Comparison of ENCODE assay signal across 16 mouse cellular contexts in the genomic region with DNA sequence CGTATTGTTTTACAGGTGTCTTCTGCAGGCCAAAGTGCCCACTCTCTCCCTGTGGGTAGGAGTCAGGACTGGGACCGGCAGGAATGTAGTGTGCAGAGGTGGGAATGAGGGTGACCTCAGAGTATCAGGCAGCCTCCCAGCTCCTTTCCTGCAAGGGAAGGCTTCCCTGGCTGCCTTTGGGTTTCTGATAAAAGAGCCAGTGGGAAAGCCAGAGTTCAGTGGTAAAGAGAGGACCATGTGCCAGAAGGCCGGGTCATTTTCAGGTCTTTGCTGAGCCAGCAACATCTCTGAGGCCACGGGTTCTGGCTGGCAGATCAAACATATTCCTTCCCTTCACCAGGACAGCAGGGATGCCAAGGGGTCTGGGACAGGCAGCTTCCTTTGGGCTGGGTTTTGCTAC. TPM values are rescaled to one million over a fixed set of nuclear protein-coding genes. Genes with fewer than 3 reads are reported as not detected.
A peak's percentile ranks its signal among the peaks of the same experiment; 100 is the strongest.
DNase-seq lines count a peak whose midpoint lies in the region; ATAC-seq and TF ChIP-seq lines count a peak whose summit lies in the region.
"Had no signal": no experiment of that assay in that cellular context is flagged by ENCODE, and none has a peak within 500 bp of the region (broad histone marks: within the 10 kb centered on the region; RNA-seq: fewer than 3 reads in every experiment).

No protein-coding gene starts in this region.

- H3K27ac ChIP-seq in heart, adult 2 months, result peak overlapping the region; percentile 27
- H3K27ac ChIP-seq in lung, embryonic 15.5 days, result 0 out of 2 replicates have a peak overlapping the region, but pooled peaks have one; percentile 27
- peak overlapping the region; percentile 37 for H3K27ac ChIP-seq in heart, embryonic 16.5 days (ENCODE audit: low read length)
- H3K27ac ChIP-seq in stomach, embryonic 16.5 days (ENCODE audit: low read length), result no peak overlapping the region
- H3K27ac ChIP-seq: kidney, postnatal 0 days; macrophage had no signal

- TF ChIP-seq CTCF in heart, adult 2 months (IDR thresholded peaks at IDR 0.05), result no peak
- no peak for TF ChIP-seq CTCF in lung, adult 2 months (IDR thresholded peaks at IDR 0.05; ENCODE audit: insufficient read depth, low read length)

- no peak for TF ChIP-seq EP300 in heart, adult 2 months (IDR thresholded peaks at IDR 0.05; ENCODE audit: insufficient read depth, low read depth, low read length)

- H3K36me3 ChIP-seq in heart, adult 2 months (ENCODE audit: control insufficient read depth, insufficient read depth, low read length), result no peaks in the 10 kb centered on the region
- 0 out of 2 replicates have a peak, but pooled peaks cover 3% of the 10 kb centered on the region for H3K36me3 ChIP-seq in lung, embryonic 15.5 days
- H3K36me3 ChIP-seq in heart, embryonic 16.5 days (ENCODE audit: control insufficient read depth, insufficient read depth), result no peaks in the 10 kb centered on the region
- H3K36me3 ChIP-seq in stomach, embryonic 16.5 days (ENCODE audit: control insufficient read depth, insufficient read depth, low read length), result no peaks in the 10 kb centered on the region

- H3K9me3 ChIP-seq in lung, embryonic 15.5 days, result no peaks in the 10 kb centered on the region
- no peaks in the 10 kb centered on the region for H3K9me3 ChIP-seq in heart, embryonic 16.5 days (replicated peaks; ENCODE audit: control insufficient read depth, low read length)
- no peaks in the 10 kb centered on the region for H3K9me3 ChIP-seq in stomach, embryonic 16.5 days (replicated peaks; ENCODE audit: control insufficient read depth, low read length)

- no peak overlapping the region for H3K9ac ChIP-seq in heart, adult 2 months (ENCODE audit: low read depth, low read length)
- no peak overlapping the region for H3K9ac ChIP-seq in lung, embryonic 15.5 days
- no peak overlapping the region for H3K9ac ChIP-seq in heart, embryonic 16.5 days (ENCODE audit: low read length)
- peak overlapping the region; percentile 51; the same call in 1 of the 2 replicates for H3K9ac ChIP-seq in stomach, embryonic 16.5 days (ENCODE audit: low read length)

- H3K27me3 ChIP-seq in heart, adult 2 months (ENCODE audit: control insufficient read depth, insufficient read depth, low read length), result no peaks in the 10 kb centered on the region
- H3K27me3 ChIP-seq in lung, embryonic 15.5 days, result no peaks in the 10 kb centered on the region
- no peaks in the 10 kb centered on the region for H3K27me3 ChIP-seq in heart, embryonic 16.5 days (ENCODE audit: control insufficient read depth, insufficient read depth, low read length)
- H3K27me3 ChIP-seq in stomach, embryonic 16.5 days (ENCODE audit: control insufficient read depth, insufficient read depth, low read length), result no peaks in the 10 kb centered on the region

- H3K4me1 ChIP-seq in heart, adult 2 months (ENCODE audit: control insufficient read depth, insufficient read depth, low read length), result peaks cover 32% of the 10 kb centered on the region
- peaks cover 76% of the 10 kb centered on the region for H3K4me1 ChIP-seq in lung, embryonic 15.5 days
- H3K4me1 ChIP-seq in lung, adult 2 months (ENCODE audit: control insufficient read depth, insufficient read depth, low read length), result peaks cover 11% of the 10 kb centered on the region
- peaks cover 64% of the 10 kb centered on the region for H3K4me1 ChIP-seq in heart, embryonic 16.5 days (ENCODE audit: control insufficient read depth, insufficient read depth, low read length)
- H3K4me1 ChIP-seq in stomach, embryonic 16.5 days (ENCODE audit: control insufficient read depth, insufficient read depth, low read length), result peaks cover 36% of the 10 kb centered on the region

- TF ChIP-seq POLR2A in heart, adult 2 months (IDR thresholded peaks at IDR 0.05; ENCODE audit: insufficient read depth, low read depth, low read length), result no peak
- TF ChIP-seq POLR2A in lung, adult 2 months (IDR thresholded peaks at IDR 0.05; ENCODE audit: borderline replicate concordance, extremely low read depth, low read depth, low read length), result no peak

- H3K79me2 ChIP-seq in heart, adult 2 months (replicated peaks; ENCODE audit: control insufficient read depth, insufficient read depth, low read length), result no peaks in the 10 kb centered on the region

- no peak overlapping the region for H3K4me3 ChIP-seq in heart, adult 2 months
- no peak overlapping the region for H3K4me3 ChIP-seq in lung, embryonic 15.5 days
- no peak overlapping the region for H3K4me3 ChIP-seq in lung, adult 2 months (replicated peaks; ENCODE audit: extremely low read depth, low read depth, low read length)
- no peak overlapping the region for H3K4me3 ChIP-seq in heart, embryonic 16.5 days (ENCODE audit: low read length)
- no peak overlapping the region for H3K4me3 ChIP-seq in stomach, embryonic 16.5 days (replicated peaks; ENCODE audit: low read length)

- no peak overlapping the region for H3K4me2 ChIP-seq in lung, embryonic 15.5 days
- H3K4me2 ChIP-seq in heart, embryonic 16.5 days (ENCODE audit: low read depth, low read length), result no peak overlapping the region; the same call in 1 of the 2 replicates
- no peak overlapping the region for H3K4me2 ChIP-seq in stomach, embryonic 16.5 days (ENCODE audit: low read depth, low read length)

- 28% methylated on average over 4 of the region's 4 CpGs for WGBS in heart, adult 2 months
- 42% methylated on average over 4 of the region's 4 CpGs for WGBS in lung, embryonic 15.5 days
- WGBS in lung, adult 2 months, result 40% methylated on average over 4 of the region's 4 CpGs
- WGBS in heart, embryonic 16.5 days, result 30% methylated on average over 4 of the region's 4 CpGs
- WGBS in stomach, embryonic 16.5 days, result 62% methylated on average over 4 of the region's 4 CpGs

- no peak for ATAC-seq in lung, embryonic 15.5 days (ENCODE audit: borderline replicate concordance, extremely low read depth, low FRiP score, low TSS enrichment)
- ATAC-seq in heart, embryonic 16.5 days (replicated peaks; ENCODE audit: extremely low read depth, insufficient read depth, low FRiP score), result no peak
- ATAC-seq in stomach, embryonic 16.5 days (ENCODE audit: insufficient read depth, low FRiP score), result no peak
- ATAC-seq: activated CD4-positive, CD25-positive, alpha-beta regulatory T cell, adult 4 months had no signal

- intact Hi-C loops in heart, adult 2 months (cut with DNase I), result loop anchor here (2.0 kb wide), 1 partner anchor 14 kb away; no protein-coding TSS in a partner anchor

- DNase-seq in heart, adult 2 months, result peak in 1 of 2 experiments; percentile 48
- DNase-seq in heart, adult 8-10 months (ENCODE audit: low spot score), result no peak
- DNase-seq in lung, adult 2 months, result no peak
- DNase-seq in adrenal gland, adult 18-20 months (ENCODE audit: low spot score in 2 of 2), result no peak
- DNase-seq in embryo, embryonic 10.5 days (ENCODE audit: low spot score), result no peak
- DNase-seq: cerebellum, adult 9-10 months; right cerebral cortex, adult 18-20 months; thymus, adult 18-20 months had no signal

RNA-seq across cellular contexts. Expression of a gene that starts 5.0 kb away (rescaled TPM):
- 10 to 100 TPM; 29.7 to 33.7 TPM for total RNA-seq in heart, adult 2 months (2021)
- 104 and 135 TPM in 2 replicates for polyA plus RNA-seq in heart, adult 2 months (2012; rRNA removed)
- 10 to 100 TPM; 34.9 to 43.8 (median 37.4) TPM for total RNA-seq in heart, adult 8-10 months (2022)
- 54.5 and 64.1 TPM in 2 replicates for polyA plus RNA-seq in lung, embryonic 15.5 days (2015; fragmentation: Nextera tagmentation; extraction: Ambion mirVana)
- polyA plus RNA-seq in lung, adult 2 months (2012; rRNA removed), result 283 and 341 TPM in 2 replicates
- 31.5 and 46.1 TPM in 2 replicates for polyA plus RNA-seq in heart, embryonic 16.5 days (2015; fragmentation: Nextera tagmentation; extraction: Ambion mirVana)
- polyA plus RNA-seq in stomach, embryonic 16.5 days (2015; fragmentation: Nextera tagmentation; extraction: Ambion mirVana), result 18.9 and 22.5 TPM in 2 replicates
- total RNA-seq in adrenal gland, adult 18-20 months (2021), result 10 to 100 TPM; 10.3 to 54.2 TPM
- total RNA-seq: neutrophil, adult 5-6 weeks had no signal
- polyA plus RNA-seq: activated CD4-positive, CD25-positive, alpha-beta regulatory T cell, adult 4 months had no signal

RNA-seq across cellular contexts. Expression of a gene that starts 44.9 kb away (rescaled TPM):
- 1 to 10 TPM; 5.9 to 6.5 TPM for total RNA-seq in heart, adult 2 months (2021)
- polyA plus RNA-seq in heart, adult 2 months (2012; rRNA removed), result 11.1 and 14.2 TPM in 2 replicates
- 1 to 10 TPM; 6.3 to 8.1 (median 7.5) TPM for total RNA-seq in heart, adult 8-10 months (2022)
- polyA plus RNA-seq in lung, embryonic 15.5 days (2015; fragmentation: Nextera tagmentation; extraction: Ambion mirVana), result 31.5 and 33.1 TPM in 2 replicates
- polyA plus RNA-seq in lung, adult 2 months (2012; rRNA removed), result 10.5 and 13.8 TPM in 2 replicates
- polyA plus RNA-seq in heart, embryonic 16.5 days (2015; fragmentation: Nextera tagmentation; extraction: Ambion mirVana), result 22.1 and 24.0 TPM in 2 replicates
- polyA plus RNA-seq in stomach, embryonic 16.5 days (2015; fragmentation: Nextera tagmentation; extraction: Ambion mirVana), result 33.7 and 38.1 TPM in 2 replicates
- 1 to 10 TPM; 3.6 to 5.9 TPM for total RNA-seq in adrenal gland, adult 18-20 months (2021)
- total RNA-seq: neutrophil, adult 5-6 weeks had no signal

RNA-seq across cellular contexts. Expression of a gene that starts 44.9 kb away (rescaled TPM):
- under 1 TPM; 0.10 to 0.11 TPM for total RNA-seq in heart, adult 2 months (2021)
- polyA plus RNA-seq in heart, adult 2 months (2012; rRNA removed), result 0.45 and 0.47 TPM in 2 replicates
- under 1 TPM in 2 of 4 experiments, not detected in 2; 0.14 to 0.65 TPM for total RNA-seq in heart, adult 8-10 months (2022)
- 1.1 TPM in 2 replicates for polyA plus RNA-seq in lung, embryonic 15.5 days (2015; fragmentation: Nextera tagmentation; extraction: Ambion mirVana)
- 2.3 and 3.1 TPM in 2 replicates for polyA plus RNA-seq in lung, adult 2 months (2012; rRNA removed)
- 0.28 and 0.30 TPM in 2 replicates for polyA plus RNA-seq in heart, embryonic 16.5 days (2015; fragmentation: Nextera tagmentation; extraction: Ambion mirVana)
- polyA plus RNA-seq in stomach, embryonic 16.5 days (2015; fragmentation: Nextera tagmentation; extraction: Ambion mirVana), result 0.61 and 0.64 TPM in 2 replicates
- total RNA-seq in adrenal gland, adult 18-20 months (2021), result under 1 TPM; 0.22 to 0.30 TPM
- total RNA-seq: MEL had no signal
- polyA plus RNA-seq: activated CD4-positive, CD25-positive, alpha-beta regulatory T cell, adult 4 months had no signal

RNA-seq across cellular contexts. Expression of a gene that starts 55.2 kb away (rescaled TPM):
- total RNA-seq in heart, adult 2 months (2021), result 1 to 10 TPM; 5.3 to 6.3 TPM
- polyA plus RNA-seq in heart, adult 2 months (2012; rRNA removed), result 13.3 and 15.5 TPM in 2 replicates
- total RNA-seq in heart, adult 8-10 months (2022), result 1 to 10 TPM; 4.6 to 6.0 (median 5.1) TPM
- 98.0 and 99.3 TPM in 2 replicates for polyA plus RNA-seq in lung, embryonic 15.5 days (2015; fragmentation: Nextera tagmentation; extraction: Ambion mirVana)
- 62.3 and 87.2 TPM in 2 replicates for polyA plus RNA-seq in lung, adult 2 months (2012; rRNA removed)
- 31.5 and 31.7 TPM in 2 replicates for polyA plus RNA-seq in heart, embryonic 16.5 days (2015; fragmentation: Nextera tagmentation; extraction: Ambion mirVana)
- 102 and 104 TPM in 2 replicates for polyA plus RNA-seq in stomach, embryonic 16.5 days (2015; fragmentation: Nextera tagmentation; extraction: Ambion mirVana)
- total RNA-seq in adrenal gland, adult 18-20 months (2021), result 1,000 to 10,000 TPM; 1,303 to 1,859 TPM
